Mouse (Mus musculus): ENCODE results near the gene Nfe2l3.

Gene Nfe2l3

GRCm38 (mm10) chr6:51484556-51484955, 52.1 kb downstream of the Nfe2l3 start:
- CTCF ChIA-PET, result interaction anchor here (0.6 kb wide), 1 partner anchor 27 kb away, joined by 3 read pairs; no protein-coding TSS in a partner anchor

- CTCF ChIA-PET, result interaction anchor here (0.7 kb wide), 1 partner anchor 12 kb away, joined by 9 read pairs; no protein-coding TSS in a partner anchor
Measured at GRCm38 (mm10) chr6:51485646-51486045, 53.2 kb downstream of the Nfe2l3 start.

GRCm38 (mm10) chr6:51486076-51486710, 53.7 kb downstream of the Nfe2l3 start:
- CTCF ChIA-PET, result interaction anchor here (0.5 to 0.7 kb wide), 2 partner anchors 11 to 70 kb away, joined by 3 to 9 read pairs; no protein-coding TSS in a partner anchor

- CTCF ChIA-PET, result interaction anchor here (0.5 kb wide), 1 partner anchor 70 kb away, joined by 3 read pairs; no protein-coding TSS in a partner anchor
Measured at GRCm38 (mm10) chr6:51486731-51487130, 54.3 kb downstream of the Nfe2l3 start.

- CTCF ChIA-PET, result interaction anchor here (0.5 to 0.6 kb wide), 2 partner anchors 9 to 11 kb away, joined by 5 to 10 read pairs; no protein-coding TSS in a partner anchor
Measured at GRCm38 (mm10) chr6:51489787-51490186, 57.3 kb downstream of the Nfe2l3 start.

GRCm38 (mm10) chr6:51497321-51498111, 65.0 kb downstream of the Nfe2l3 start:
- CTCF ChIA-PET, result interaction anchor here (0.6 kb wide), 1 partner anchor 12 kb away, joined by 9 read pairs; no protein-coding TSS in a partner anchor

GRCm38 (mm10) chr6:51505671-51506070, 73.2 kb downstream of the Nfe2l3 start:
- CTCF ChIA-PET, result no interaction called here

- CTCF ChIA-PET, result interaction anchor here (0.6 kb wide), 1 partner anchor 9 kb away, joined by 18 read pairs; no protein-coding TSS in a partner anchor
Measured at GRCm38 (mm10) chr6:51507556-51507955, 75.1 kb downstream of the Nfe2l3 start.

All from spleen, embryonic (tissue).